Mouse (Mus musculus): Measurements from ENCODE around the gene Bcl3. TPM values are rescaled to one million over a fixed set of nuclear protein-coding genes. Genes with fewer than 3 reads are reported as not detected.

Bcl3 gene
- polyA plus RNA-seq, 1 experiment from 2014 or later = 5.4 TPM

DNA sequence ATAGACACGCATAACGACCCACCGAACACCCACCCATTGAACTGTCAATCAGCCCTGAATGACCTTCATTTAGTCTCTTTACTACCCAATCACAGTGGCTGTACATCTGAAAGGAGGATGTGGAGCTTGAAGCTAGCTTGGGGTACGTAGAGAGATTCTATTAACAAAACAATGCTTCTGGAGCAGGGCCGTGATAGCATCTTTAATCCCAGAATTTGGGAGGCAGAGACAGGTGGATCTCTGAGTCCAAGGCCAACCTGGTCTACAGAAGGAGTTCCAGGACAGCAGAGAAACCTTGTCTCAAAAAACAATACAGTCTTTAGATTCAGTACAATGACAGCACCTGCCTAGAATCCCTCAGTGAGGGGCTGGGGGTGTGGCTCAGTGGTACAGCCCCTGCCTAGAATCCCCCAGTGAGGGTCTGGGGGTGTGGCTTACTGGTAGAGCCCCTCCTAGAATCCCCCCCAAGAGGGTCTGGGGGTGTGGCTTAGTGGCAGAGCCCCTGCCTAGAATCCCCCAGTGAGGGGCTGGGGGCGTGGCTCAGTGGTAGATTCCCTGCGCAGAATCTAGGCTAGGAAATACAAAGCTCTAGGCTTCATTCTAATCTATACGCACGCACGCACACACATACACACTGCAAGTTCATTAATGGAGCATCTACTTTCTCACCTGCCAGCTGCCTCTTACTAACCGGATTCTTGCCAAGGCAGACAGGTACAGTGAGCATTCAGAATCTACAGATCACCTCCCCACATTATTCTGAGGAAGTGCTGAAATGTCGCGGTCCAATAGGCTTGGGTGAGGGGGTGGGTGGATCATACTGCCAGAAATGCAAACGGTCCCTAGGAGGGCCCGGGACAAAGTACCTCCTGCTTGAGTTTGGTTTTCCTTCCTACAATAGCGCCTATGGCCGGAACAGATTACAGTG lies 7.0 kb downstream of the Bcl3 start:
- WGBS (ENCODE audit: insufficient replicate concordance) = 33% methylated on average over 17 of the region's 17 CpGs

DNA sequence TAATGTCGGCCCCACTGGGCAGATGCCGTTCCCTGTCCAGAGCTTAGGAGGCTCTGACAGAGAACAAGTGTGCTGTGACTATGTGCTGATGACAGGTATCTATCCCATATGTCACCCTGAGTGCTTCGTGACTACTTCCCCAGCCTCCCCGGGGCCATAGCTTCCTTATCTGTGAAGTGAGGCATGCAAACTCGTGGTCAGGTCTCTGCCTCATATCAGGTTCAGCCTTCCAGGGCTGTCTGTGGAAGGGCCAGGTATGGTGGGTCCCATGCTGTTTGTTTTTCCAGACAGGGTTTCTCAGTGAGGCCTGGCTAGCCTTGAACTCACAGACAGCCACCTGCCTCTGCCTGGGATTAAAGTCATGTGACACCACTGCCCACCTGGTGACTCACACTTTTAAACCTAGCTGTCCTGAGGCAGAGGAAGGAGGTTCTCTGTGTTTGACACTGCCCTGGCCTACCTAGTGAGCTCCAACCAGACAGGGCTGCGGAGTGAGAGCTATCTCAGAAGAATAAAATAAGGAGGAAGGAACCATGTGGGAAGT lies 8.9 kb downstream of the Bcl3 start:
- DNase-seq = no peak
- TF ChIP-seq CTCF (IDR thresholded peaks at IDR 0.05; ENCODE audit: low read depth) (no peak), EP300 (IDR thresholded peaks at IDR 0.05; ENCODE audit: low read depth) (no peak)
- H3K4me2 ChIP-seq (ENCODE audit: low read depth, low read length) = no peak overlapping the region
- H3K4me3 ChIP-seq (ENCODE audit: low read depth, low read length) = no peak overlapping the region
- peaks cover 28% of the 10 kb centered on the region for H3K4me1 ChIP-seq (ENCODE audit: insufficient read depth)
- peaks cover 22% of the 10 kb centered on the region for H3K36me3 ChIP-seq (replicated peaks; ENCODE audit: insufficient read depth, low read length)
- H3K27ac ChIP-seq (ENCODE audit: low read depth) = no peak overlapping the region
- no peak overlapping the region for H3K9ac ChIP-seq (replicated peaks)
- H3K9me3 ChIP-seq (ENCODE audit: low read length) = no peaks in the 10 kb centered on the region
- 48% methylated on average over 6 of the region's 6 CpGs for WGBS (ENCODE audit: insufficient replicate concordance)
- no peaks in the 10 kb centered on the region for H3K27me3 ChIP-seq (ENCODE audit: insufficient read depth, low read length)
- ATAC-seq = no peak

More for the DNA sequence above, 7.0 kb downstream of the Bcl3 start:
- H3K27ac ChIP-seq (ENCODE audit: low read depth) = peak overlapping the region; percentile 98
- no peak for TF ChIP-seq EP300 (IDR thresholded peaks at IDR 0.05; ENCODE audit: low read depth)
- TF ChIP-seq CTCF (IDR thresholded peaks at IDR 0.05; ENCODE audit: low read depth) = no peak
- H3K27me3 ChIP-seq (ENCODE audit: insufficient read depth, low read length) = no peaks in the 10 kb centered on the region
- H3K4me3 ChIP-seq (ENCODE audit: low read depth, low read length) = peak overlapping the region; percentile 56
- H3K9ac ChIP-seq (replicated peaks) = peak overlapping the region; percentile 69
- DNase-seq (no peak), ATAC-seq (peak; percentile 9; the same call in 1 of the 2 replicates)
- H3K4me1 ChIP-seq (ENCODE audit: insufficient read depth) = peaks cover 35% of the 10 kb centered on the region
- H3K36me3 ChIP-seq (replicated peaks; ENCODE audit: insufficient read depth, low read length) = peaks cover 19% of the 10 kb centered on the region
- no peaks in the 10 kb centered on the region for H3K9me3 ChIP-seq (ENCODE audit: low read length)
- peak overlapping the region; percentile 72 for H3K4me2 ChIP-seq (ENCODE audit: low read depth, low read length)

DNA sequence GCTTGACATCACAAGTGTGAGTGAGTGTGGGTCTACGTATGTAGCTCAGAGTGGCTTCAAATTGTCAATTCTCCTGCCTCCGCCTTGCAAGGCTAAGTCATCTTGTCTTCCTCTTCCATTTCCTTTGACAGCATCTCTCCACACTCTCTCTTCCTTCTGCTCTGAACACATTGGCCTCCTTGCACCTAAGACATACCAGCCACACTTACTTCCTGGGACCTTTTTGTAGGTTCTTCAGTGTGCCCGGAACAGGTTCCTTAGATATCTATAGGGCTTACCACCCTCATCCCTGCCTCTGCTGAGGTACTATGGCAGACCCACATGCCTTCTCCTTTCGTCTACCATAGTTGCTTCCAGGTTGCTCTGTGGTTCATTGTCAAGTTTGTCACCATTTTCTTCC lies 9.4 kb downstream of the Bcl3 start:
- DNase-seq = no peak
- H3K27ac ChIP-seq (ENCODE audit: low read depth) = no peak overlapping the region
- 72% methylated on average over 4 of the region's 4 CpGs for WGBS (ENCODE audit: insufficient replicate concordance)

DNA sequence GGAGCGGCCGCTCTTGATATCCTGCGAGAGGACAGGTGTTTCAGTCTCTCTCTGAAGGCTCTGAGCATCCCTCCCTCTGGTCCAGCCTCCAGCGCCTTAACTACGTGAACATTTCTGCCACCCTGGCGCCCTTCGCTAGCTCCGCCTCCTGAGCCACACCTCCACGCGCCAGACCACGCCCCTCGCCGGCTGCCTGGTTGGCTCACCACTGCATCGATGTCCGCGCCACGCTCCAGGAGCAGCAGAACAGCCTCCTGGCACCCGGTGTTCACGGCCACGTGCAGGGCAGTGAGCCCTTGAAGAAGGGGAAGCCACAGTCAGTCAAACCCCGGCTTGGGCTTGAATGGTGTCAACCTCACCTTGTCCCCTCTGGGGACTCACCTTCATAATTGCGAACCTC lies 11.5 kb downstream of the Bcl3 start:
- no peak overlapping the region for H3K27ac ChIP-seq (ENCODE audit: low read depth)
- H3K4me2 ChIP-seq (ENCODE audit: low read depth, low read length) = no peak overlapping the region
- H3K4me1 ChIP-seq (ENCODE audit: insufficient read depth) = peaks cover 13% of the 10 kb centered on the region
- WGBS (ENCODE audit: insufficient replicate concordance) = 37% methylated on average over 18 of the region's 22 CpGs
- no peaks in the 10 kb centered on the region for H3K27me3 ChIP-seq (ENCODE audit: insufficient read depth, low read length)
- H3K9ac ChIP-seq (replicated peaks) = no peak overlapping the region
- H3K4me3 ChIP-seq (ENCODE audit: low read depth, low read length) = no peak overlapping the region
- ATAC-seq (peak; percentile 14; the same call in 1 of the 2 replicates), DNase-seq (peak; percentile 70)
- TF ChIP-seq CTCF (IDR thresholded peaks at IDR 0.05; ENCODE audit: low read depth) (no peak), EP300 (IDR thresholded peaks at IDR 0.05; ENCODE audit: low read depth) (no peak)
- peaks cover 22% of the 10 kb centered on the region for H3K36me3 ChIP-seq (replicated peaks; ENCODE audit: insufficient read depth, low read length)
- H3K9me3 ChIP-seq (ENCODE audit: low read length) = no peaks in the 10 kb centered on the region

More for the DNA sequence above, 9.4 kb downstream of the Bcl3 start:
- no peaks in the 10 kb centered on the region for H3K9me3 ChIP-seq (ENCODE audit: low read length)
- H3K4me2 ChIP-seq (ENCODE audit: low read depth, low read length) = no peak overlapping the region
- H3K4me3 ChIP-seq (ENCODE audit: low read depth, low read length) = no peak overlapping the region
- H3K4me1 ChIP-seq (ENCODE audit: insufficient read depth) = peaks cover 23% of the 10 kb centered on the region
- ATAC-seq = no peak
- H3K9ac ChIP-seq (replicated peaks) = no peak overlapping the region
- H3K27me3 ChIP-seq (ENCODE audit: insufficient read depth, low read length) = no peaks in the 10 kb centered on the region
- TF ChIP-seq CTCF (IDR thresholded peaks at IDR 0.05; ENCODE audit: low read depth) = no peak
- no peak for TF ChIP-seq EP300 (IDR thresholded peaks at IDR 0.05; ENCODE audit: low read depth)
- peaks cover 23% of the 10 kb centered on the region for H3K36me3 ChIP-seq (replicated peaks; ENCODE audit: insufficient read depth, low read length)

DNA sequence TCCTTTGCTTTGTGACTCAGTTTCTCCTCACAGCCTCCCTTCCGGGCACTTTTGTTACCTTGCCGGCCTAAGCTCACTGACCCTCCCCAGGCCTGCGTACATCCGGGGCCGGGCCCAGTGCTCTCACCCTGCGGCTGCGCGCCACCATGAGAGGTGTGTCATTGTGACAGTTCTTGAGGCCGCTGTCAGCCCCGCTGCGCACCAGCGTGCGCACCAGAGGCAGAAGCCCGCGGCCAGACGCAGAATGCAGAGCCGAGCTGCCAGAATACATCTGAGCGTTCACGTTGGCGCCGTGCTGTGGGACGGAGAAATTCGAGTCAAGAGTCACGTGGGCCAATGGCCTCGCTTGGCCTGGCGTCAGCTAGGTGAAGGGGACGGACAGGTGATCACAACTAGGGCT lies 13.2 kb downstream of the Bcl3 start:
- Histone ChIP-seq H3K27me3 (ENCODE audit: insufficient read depth, low read length) (no peaks in the 10 kb centered on the region), H3K4me2 (ENCODE audit: low read depth, low read length) (no peak overlapping the region), H3K36me3 (replicated peaks; ENCODE audit: insufficient read depth, low read length) (peaks cover 22% of the 10 kb centered on the region), H3K4me3 (ENCODE audit: low read depth, low read length) (no peak overlapping the region), H3K9me3 (ENCODE audit: low read length) (no peaks in the 10 kb centered on the region), H3K4me1 (ENCODE audit: insufficient read depth) (0 out of 2 replicates have a peak, but pooled peaks cover 4% of the 10 kb centered on the region), H3K27ac (ENCODE audit: low read depth) (no peak overlapping the region), H3K9ac (replicated peaks) (no peak overlapping the region)
- DNase-seq (no peak), ATAC-seq (peak; percentile 21; the same call in 1 of the 2 replicates)
- TF ChIP-seq CTCF (IDR thresholded peaks at IDR 0.05; ENCODE audit: low read depth) (no peak), EP300 (IDR thresholded peaks at IDR 0.05; ENCODE audit: low read depth) (no peak)
- 44% methylated on average over 27 of the region's 27 CpGs for WGBS (ENCODE audit: insufficient replicate concordance)

DNA sequence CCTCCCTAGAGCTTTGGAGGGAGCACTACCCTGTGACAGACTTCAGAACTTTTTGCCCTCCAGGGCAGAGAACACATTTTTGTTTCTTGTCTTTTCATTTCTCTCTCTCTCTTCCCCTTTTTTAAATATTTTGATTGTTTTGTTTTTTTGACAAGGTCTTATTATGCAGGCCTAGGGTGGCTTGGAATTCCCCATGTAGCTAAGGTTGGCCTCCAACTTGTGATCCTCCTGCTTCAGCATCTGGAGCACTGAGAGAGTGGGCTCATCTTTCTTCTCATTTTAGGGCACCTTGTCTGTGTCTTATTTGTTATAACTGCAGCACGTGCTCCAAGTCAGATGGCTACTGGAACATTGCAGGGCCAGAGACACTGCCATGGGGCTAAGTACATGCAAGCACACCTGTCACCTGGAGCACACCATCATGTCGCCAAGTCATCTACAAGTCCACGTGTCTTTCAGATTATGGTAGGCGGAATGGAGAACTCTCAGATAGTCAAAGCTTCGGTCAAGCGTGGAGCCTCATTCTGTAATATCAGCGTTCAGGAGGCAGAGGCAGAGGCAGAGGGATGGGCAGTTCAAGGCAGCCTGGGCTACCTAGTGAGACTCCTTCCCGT lies 16.1 kb downstream of the Bcl3 start:
- Histone ChIP-seq H3K4me2 (ENCODE audit: low read depth, low read length) (no peak overlapping the region), H3K36me3 (replicated peaks; ENCODE audit: insufficient read depth, low read length) (peaks cover 17% of the 10 kb centered on the region), H3K27me3 (ENCODE audit: insufficient read depth, low read length) (no peaks in the 10 kb centered on the region), H3K9me3 (ENCODE audit: low read length) (no peaks in the 10 kb centered on the region), H3K4me3 (ENCODE audit: low read depth, low read length) (no peak overlapping the region), H3K27ac (ENCODE audit: low read depth) (no peak overlapping the region), H3K9ac (replicated peaks) (no peak overlapping the region), H3K4me1 (ENCODE audit: insufficient read depth) (peaks cover 8% of the 10 kb centered on the region)
- DNase-seq (no peak), ATAC-seq (no peak)
- no peak for TF ChIP-seq EP300 (IDR thresholded peaks at IDR 0.05; ENCODE audit: low read depth)
- TF ChIP-seq CTCF (IDR thresholded peaks at IDR 0.05; ENCODE audit: low read depth) = no peak
- WGBS (ENCODE audit: insufficient replicate concordance) = 76% methylated on average over 8 of the region's 8 CpGs
